Mouse (Mus musculus) spleen, postnatal 0 days (tissue): ENCODE measurements around the gene Samt2. TPM values are rescaled to one million over a fixed set of nuclear protein-coding genes. Genes with fewer than 3 reads are reported as not detected.

Source experiments
- polyA plus RNA-seq: library from polyadenylated mRNA; unstranded; fragments of >200 nt; fragmentation: Nextera tagmentation; extraction: Ambion mirVana; gene quantifications from 2 replicates; pipeline ENCODE4 v1.2.1, GENCODE M21; 2015

The Samt2 gene
- not detected in 2 replicates for polyA plus RNA-seq

GRCm38 (mm10) chrX:154579260-154579659 is at the start of gene Samt2:
TSS of gene Samt2 (minus strand) at chrX:154579360.

Other genes with a start within 250 kb of the Samt2 start
- not detected in 2 replicates for gene 4930524N10Rik, start 236.0 kb downstream of the Samt2 start, polyA plus RNA-seq
- not detected in 2 replicates for gene Samt4, start 97.4 kb downstream of the Samt2 start, polyA plus RNA-seq